Mouse (Mus musculus): ENCODE measurements around the gene Arfrp1. TPM values are rescaled to one million over a fixed set of nuclear protein-coding genes. Genes with fewer than 3 reads are reported as not detected.

The Arfrp1 gene
- 83.6 and 86.4 TPM in 2 replicates for polyA plus RNA-seq (2016; fragmentation: Nextera tagmentation; extraction: Ambion mirVana)

- H3K9ac ChIP-seq = peak within 1 kb of the TSS; percentile 94
- peaks cover 44% of the 10 kb centered on the region for H3K36me3 ChIP-seq (replicated peaks)
- WGBS = under 1% methylated on average over 70 of the region's 71 CpGs
- H3K4me2 ChIP-seq = peak within 1 kb of the TSS; percentile 98
- peaks cover 3% of the 10 kb centered on the region; the same call in 1 of the 2 replicates for H3K9me3 ChIP-seq
- peaks cover 40% of the 10 kb centered on the region for H3K4me1 ChIP-seq
- H3K4me3 ChIP-seq (replicated peaks) = peak within 1 kb of the TSS; percentile 67
- H3K27ac ChIP-seq = peak within 1 kb of the TSS; percentile 88
- ATAC-seq (ENCODE audit: low FRiP score) = peak; percentile 91
- no peaks in the 10 kb centered on the region for H3K27me3 ChIP-seq
Observed at GRCm38 (mm10) chr2:181364860-181365596, at the start of gene Arfrp1, which contains the start of gene Zgpat. TSS of gene Arfrp1 (minus strand) at chr2:181365404. TSS of gene Zgpat (plus strand) at chr2:181364928.

DNA sequence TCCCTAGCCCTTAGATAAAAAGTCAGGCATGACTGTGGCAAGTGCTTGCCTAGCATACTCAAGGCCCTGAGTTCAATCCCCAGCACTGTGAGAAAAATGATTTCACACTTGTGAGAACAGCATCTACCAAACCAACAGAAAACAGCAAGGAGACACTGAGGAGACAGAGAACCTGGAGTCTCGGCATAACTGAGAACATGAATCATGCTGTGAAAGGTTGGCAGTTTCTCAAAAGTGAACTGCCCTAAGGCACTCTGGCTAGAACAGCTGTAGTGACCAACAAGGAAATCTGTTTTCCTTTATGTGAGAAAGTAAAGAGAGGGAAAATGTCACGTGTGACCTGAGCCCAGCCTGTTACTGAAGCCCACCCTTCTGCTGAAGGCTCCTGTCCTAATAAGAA, 47.9 kb upstream of the Arfrp1 start:
- peaks cover 9% of the 10 kb centered on the region; the same call in 1 of the 2 replicates for H3K4me1 ChIP-seq
- 58% methylated on average over 2 of the region's 2 CpGs for WGBS
- H3K4me3 ChIP-seq (replicated peaks) = no peak overlapping the region
- H3K4me2 ChIP-seq = no peak overlapping the region
- no peaks in the 10 kb centered on the region for H3K9me3 ChIP-seq
- no peak overlapping the region for H3K9ac ChIP-seq
- no peak overlapping the region for H3K27ac ChIP-seq
- no peak for ATAC-seq (ENCODE audit: low FRiP score)
- H3K36me3 ChIP-seq (replicated peaks) = no peaks in the 10 kb centered on the region
- H3K27me3 ChIP-seq = no peaks in the 10 kb centered on the region

GRCm38 (mm10) chr2:181410760-181411473, 45.7 kb upstream of the Arfrp1 start:
- Histone ChIP-seq H3K4me2 (no peak overlapping the region), H3K27ac (peak overlapping the region; percentile 70), H3K9me3 (no peaks in the 10 kb centered on the region), H3K27me3 (no peaks in the 10 kb centered on the region), H3K9ac (no peak overlapping the region), H3K36me3 (replicated peaks) (peaks cover 3% of the 10 kb centered on the region; the same call in 1 of the 2 replicates), H3K4me3 (replicated peaks) (no peak overlapping the region), H3K4me1 (peaks cover 9% of the 10 kb centered on the region; the same call in 1 of the 2 replicates)
- 32% methylated on average over 4 of the region's 4 CpGs for WGBS
- ATAC-seq (ENCODE audit: low FRiP score) = peak; percentile 77

- Histone ChIP-seq H3K36me3 (replicated peaks) (peaks cover 3% of the 10 kb centered on the region; the same call in 1 of the 2 replicates), H3K9ac (no peak overlapping the region), H3K27me3 (no peaks in the 10 kb centered on the region), H3K4me1 (peaks cover 9% of the 10 kb centered on the region; the same call in 1 of the 2 replicates), H3K4me3 (replicated peaks) (no peak overlapping the region), H3K4me2 (no peak overlapping the region), H3K27ac (no peak overlapping the region), H3K9me3 (no peaks in the 10 kb centered on the region)
- ATAC-seq (ENCODE audit: low FRiP score) = no peak
- WGBS = 90% methylated on average over 7 of the region's 7 CpGs
Observed at GRCm38 (mm10) chr2:181409643-181410042, 44.4 kb upstream of the Arfrp1 start.

- H3K4me1 ChIP-seq = peaks cover 3% of the 10 kb centered on the region; the same call in 1 of the 2 replicates
- no peak overlapping the region for H3K27ac ChIP-seq
- no peaks in the 10 kb centered on the region for H3K27me3 ChIP-seq
- no peaks in the 10 kb centered on the region for H3K9me3 ChIP-seq
- peaks cover 3% of the 10 kb centered on the region; the same call in 1 of the 2 replicates for H3K36me3 ChIP-seq (replicated peaks)
- WGBS = 94% methylated on average over 3 of the region's 3 CpGs
- no peak for ATAC-seq (ENCODE audit: low FRiP score)
- no peak overlapping the region for H3K4me2 ChIP-seq
- H3K4me3 ChIP-seq (replicated peaks) = no peak overlapping the region
- H3K9ac ChIP-seq = no peak overlapping the region
Observed at GRCm38 (mm10) chr2:181403722-181404121, 38.5 kb upstream of the Arfrp1 start.

GRCm38 (mm10) chr2:181401497-181401896, 36.3 kb upstream of the Arfrp1 start:
- no peak for ATAC-seq (ENCODE audit: low FRiP score)
- WGBS = 30% methylated on average over 1 of the region's 1 CpGs
- H3K9ac ChIP-seq = no peak overlapping the region

GRCm38 (mm10) chr2:181397207-181397761, 32.1 kb upstream of the Arfrp1 start:
- Histone ChIP-seq H3K4me1 (peaks cover 3% of the 10 kb centered on the region; the same call in 1 of the 2 replicates), H3K9ac (no peak overlapping the region), H3K27me3 (no peaks in the 10 kb centered on the region), H3K36me3 (replicated peaks) (peaks cover 11% of the 10 kb centered on the region; the same call in 1 of the 2 replicates), H3K4me2 (no peak overlapping the region), H3K9me3 (no peaks in the 10 kb centered on the region), H3K27ac (no peak overlapping the region), H3K4me3 (replicated peaks) (no peak overlapping the region)
- no peak for ATAC-seq (ENCODE audit: low FRiP score)
- WGBS = 78% methylated on average over 5 of the region's 5 CpGs

More at GRCm38 (mm10) chr2:181401497-181401896, 36.3 kb upstream of the Arfrp1 start:
- Histone ChIP-seq H3K27ac (no peak overlapping the region), H3K9me3 (no peaks in the 10 kb centered on the region), H3K36me3 (replicated peaks) (no peaks in the 10 kb centered on the region), H3K4me1 (peaks cover 3% of the 10 kb centered on the region; the same call in 1 of the 2 replicates), H3K4me2 (no peak overlapping the region), H3K4me3 (replicated peaks) (no peak overlapping the region), H3K27me3 (no peaks in the 10 kb centered on the region)

DNA sequence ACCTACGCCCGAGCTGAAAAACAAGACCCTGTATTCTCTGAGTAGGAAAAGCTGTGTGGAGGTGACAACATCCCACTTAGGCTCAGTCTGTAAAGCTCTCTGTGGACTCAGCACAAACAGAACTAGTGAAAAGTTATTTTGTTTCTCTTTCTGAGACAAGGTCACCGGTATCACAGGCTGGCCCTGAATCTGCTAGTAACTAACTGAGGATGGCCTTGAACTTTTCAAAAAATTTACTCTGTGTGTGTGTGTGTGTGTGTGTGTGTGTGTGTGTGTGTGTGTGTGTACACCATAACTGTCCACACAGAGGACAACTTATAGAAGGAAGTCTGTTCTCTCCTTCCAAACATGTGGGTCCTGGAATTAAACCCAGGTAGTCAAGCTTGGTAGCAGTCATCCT, 28.9 kb upstream of the Arfrp1 start:
- Histone ChIP-seq H3K9ac (no peak overlapping the region), H3K4me2 (no peak overlapping the region), H3K4me1 (no peaks in the 10 kb centered on the region), H3K4me3 (replicated peaks) (no peak overlapping the region), H3K9me3 (no peaks in the 10 kb centered on the region), H3K36me3 (replicated peaks) (peaks cover 20% of the 10 kb centered on the region), H3K27me3 (no peaks in the 10 kb centered on the region), H3K27ac (no peak overlapping the region)
- no peak for ATAC-seq (ENCODE audit: low FRiP score)
- 93% methylated on average over 3 of the region's 3 CpGs for WGBS

GRCm38 (mm10) chr2:181392600-181393213, 27.5 kb upstream of the Arfrp1 start:
- no peaks in the 10 kb centered on the region for H3K27me3 ChIP-seq
- no peaks in the 10 kb centered on the region for H3K4me1 ChIP-seq
- no peak overlapping the region for H3K4me2 ChIP-seq
- H3K9ac ChIP-seq = no peak overlapping the region
- ATAC-seq (ENCODE audit: low FRiP score) = peak; percentile 65; the same call in 1 of the 2 replicates
- no peak overlapping the region for H3K4me3 ChIP-seq (replicated peaks)
- H3K27ac ChIP-seq = no peak overlapping the region
- peaks cover 20% of the 10 kb centered on the region for H3K36me3 ChIP-seq (replicated peaks)
- H3K9me3 ChIP-seq = no peaks in the 10 kb centered on the region
- 30% methylated on average over 4 of the region's 4 CpGs for WGBS

- H3K36me3 ChIP-seq (replicated peaks) = peaks cover 29% of the 10 kb centered on the region
- no peak for ATAC-seq (ENCODE audit: low FRiP score)
- no peak overlapping the region for H3K27ac ChIP-seq
- H3K27me3 ChIP-seq = no peaks in the 10 kb centered on the region
- H3K9me3 ChIP-seq = no peaks in the 10 kb centered on the region
- H3K4me1 ChIP-seq = no peaks in the 10 kb centered on the region
- WGBS = 81% methylated on average over 2 of the region's 2 CpGs
- no peak overlapping the region for H3K9ac ChIP-seq
- H3K4me2 ChIP-seq = no peak overlapping the region
- H3K4me3 ChIP-seq (replicated peaks) = no peak overlapping the region
Observed at GRCm38 (mm10) chr2:181391541-181391940, 26.3 kb upstream of the Arfrp1 start.

- Histone ChIP-seq H3K4me3 (replicated peaks) (no peak overlapping the region), H3K4me2 (no peak overlapping the region), H3K9ac (no peak overlapping the region), H3K9me3 (no peaks in the 10 kb centered on the region), H3K36me3 (replicated peaks) (peaks cover 34% of the 10 kb centered on the region), H3K4me1 (no peaks in the 10 kb centered on the region), H3K27me3 (no peaks in the 10 kb centered on the region), H3K27ac (no peak overlapping the region)
- no peak for ATAC-seq (ENCODE audit: low FRiP score)
- 91% methylated on average over 15 of the region's 15 CpGs for WGBS
Observed at GRCm38 (mm10) chr2:181391022-181391421, 25.8 kb upstream of the Arfrp1 start.
